Mouse (Mus musculus) stomach, embryonic 15.5 days (tissue): ENCODE results near the gene 2310039H08Rik. TPM values are rescaled to one million over a fixed set of nuclear protein-coding genes. Genes with fewer than 3 reads are reported as not detected.

Experiments used
- ATAC-seq: fragments of 200-750 bp; cut with Nextera tagmentation; 2 replicates; pipeline ENCODE4 v1.8.0; 2017; ENCODE audit warnings: low read depth, moderate number of reproducible peaks, moderate TSS enrichment; ENCODE audit not compliant: insufficient read depth, low FRiP score
- H3K27ac ChIP-seq: fragments of 300-500 bp; sonication (generic); 2 replicates; pipeline ENCODE4 v1.5.1; 2015; ENCODE audit warnings: mild to moderate bottlenecking, inconsistent platforms
- H3K27me3 ChIP-seq: fragments of 300-500 bp; sonication (generic); replicated peaks from 2 replicates; pipeline ENCODE4 v1.6.1; 2015; ENCODE audit warnings: inconsistent platforms
- H3K36me3 ChIP-seq: fragments of 300-500 bp; sonication (generic); 2 replicates; pipeline ENCODE4 v1.6.1; 2015; ENCODE audit warnings: inconsistent platforms
- H3K4me1 ChIP-seq: fragments of 300-500 bp; sonication (generic); 2 replicates; pipeline ENCODE4 v1.6.1; 2015; ENCODE audit warnings: inconsistent platforms
- H3K4me2 ChIP-seq: fragments of 300-500 bp; sonication (generic); 2 replicates; pipeline ENCODE4 v1.6.1; 2015; ENCODE audit warnings: mild to moderate bottlenecking, inconsistent platforms
- H3K4me3 ChIP-seq: fragments of 300-500 bp; sonication (generic); replicated peaks from 2 replicates; pipeline ENCODE4 v1.5.1; 2015; ENCODE audit warnings: inconsistent platforms
- H3K9ac ChIP-seq: fragments of 300-500 bp; sonication (generic); 2 replicates; pipeline ENCODE4 v1.6.1; 2015; ENCODE audit warnings: inconsistent platforms
- H3K9me3 ChIP-seq: fragments of 300-500 bp; sonication (generic); 2 replicates; pipeline ENCODE4 v1.6.1; 2016; ENCODE audit warnings: inconsistent platforms
- WGBS: fragments of 180-500 bp; shearing (Covaris S2); methylation state at CpG from one replicate; pipeline ENCODE4 v1.1.7; 2015; 5-methylcytosine and 5-hydroxymethylcytosine counted together
- polyA plus RNA-seq: library from polyadenylated mRNA; unstranded; fragments of >200 nt; fragmentation: Nextera tagmentation; extraction: Ambion mirVana; gene quantifications from 2 replicates; pipeline ENCODE4 v1.2.1, GENCODE M21; 2015

Gene 2310039H08Rik
- polyA plus RNA-seq = 76.0 and 89.3 TPM in 2 replicates

DNA sequence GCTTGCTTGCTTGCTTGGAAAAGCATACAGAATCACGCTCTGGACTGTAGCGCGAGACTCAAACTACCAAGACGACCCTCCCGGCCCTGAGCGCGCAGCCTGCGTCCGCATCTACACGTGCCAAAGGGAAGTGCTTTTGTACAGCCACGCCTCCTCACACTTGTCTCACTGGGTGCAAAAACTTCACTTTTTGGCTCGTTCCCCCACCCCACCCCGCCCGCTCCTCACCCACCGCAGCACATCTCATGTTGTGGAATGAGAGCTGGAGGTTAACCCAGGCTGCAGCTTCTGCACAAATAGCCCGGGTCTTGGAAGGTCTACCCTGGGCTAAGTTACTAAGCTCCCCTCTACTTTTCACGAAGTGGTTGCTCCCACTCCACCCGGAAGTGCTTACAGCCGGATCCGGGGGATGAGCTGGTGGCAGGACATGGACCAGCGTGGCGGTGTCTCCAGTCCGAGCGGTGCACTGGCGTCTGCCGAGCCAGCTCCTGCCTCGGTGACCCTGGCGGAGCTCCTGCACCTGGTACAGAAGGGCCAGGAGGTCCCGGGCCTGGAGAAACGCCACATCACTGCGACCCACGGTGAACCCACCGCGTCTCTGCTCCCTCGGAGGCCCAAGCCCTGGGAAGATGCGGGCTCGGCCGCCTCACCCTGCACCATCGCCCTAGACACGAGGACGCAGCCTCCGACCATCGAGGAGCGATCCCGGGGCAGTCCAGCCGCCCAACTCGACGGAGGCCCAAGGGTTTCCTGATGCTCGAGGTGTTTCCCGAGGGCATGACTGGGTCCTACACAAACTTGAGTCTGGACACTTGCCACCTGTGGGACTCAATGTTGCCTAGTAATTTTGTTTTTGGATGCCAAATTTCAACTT is at the start of gene 2310039H08Rik:
2310039H08Rik (plus strand) TSS at position 232 of the 874 bp plus-strand sequence.
- Histone ChIP-seq H3K27me3 (no peaks in the 10 kb centered on the region), H3K4me2 (peak within 1 kb of the TSS; percentile 79), H3K27ac (peak within 1 kb of the TSS; percentile 92), H3K9me3 (no peaks in the 10 kb centered on the region), H3K4me1 (peaks cover 11% of the 10 kb centered on the region), H3K36me3 (peaks cover 25% of the 10 kb centered on the region), H3K4me3 (peak within 1 kb of the TSS; percentile 95), H3K9ac (peak within 1 kb of the TSS; percentile 89)
- peak; percentile 81 for ATAC-seq
- WGBS = under 1% methylated on average over 50 of the region's 50 CpGs

DNA sequence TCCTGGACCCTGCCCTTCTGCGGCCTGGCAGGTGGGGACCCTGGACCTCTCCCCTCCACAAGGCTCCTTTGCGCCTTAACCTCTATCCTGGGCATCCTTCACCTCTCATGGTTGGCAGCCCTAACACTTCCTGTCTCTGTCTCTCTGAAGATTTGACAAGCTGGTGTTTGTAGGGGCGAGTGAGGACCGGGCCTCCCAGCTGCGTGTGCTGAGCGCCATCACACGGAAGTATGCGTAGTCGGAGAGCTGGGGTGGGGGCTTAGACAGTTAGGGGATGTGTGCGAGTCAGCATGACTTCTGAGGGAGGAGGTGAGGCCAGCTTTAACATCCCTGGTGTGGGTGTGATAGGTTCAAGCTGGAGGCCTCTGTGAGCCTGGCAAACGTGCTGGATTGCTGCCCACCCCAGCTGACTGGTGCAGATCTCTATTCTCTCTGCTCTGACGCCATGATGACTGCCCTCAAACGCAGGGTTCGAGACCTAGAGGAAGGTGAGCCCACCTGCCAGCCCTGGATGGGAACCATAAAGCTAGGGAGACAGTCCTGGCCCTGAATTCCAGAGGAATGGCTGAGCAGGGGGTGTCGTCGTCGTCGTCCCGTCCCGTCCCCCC is 47.9 kb upstream of the 2310039H08Rik start:
- H3K27ac ChIP-seq = no peak overlapping the region
- 0 out of 2 replicates have a peak, but pooled peaks cover 4% of the 10 kb centered on the region for H3K4me1 ChIP-seq
- ATAC-seq = no peak
- WGBS = 77% methylated on average over 19 of the region's 20 CpGs
- no peaks in the 10 kb centered on the region for H3K9me3 ChIP-seq
- peaks cover 13% of the 10 kb centered on the region; the same call in 1 of the 2 replicates for H3K36me3 ChIP-seq
- H3K27me3 ChIP-seq = no peaks in the 10 kb centered on the region
- H3K9ac ChIP-seq = no peak overlapping the region
- H3K4me3 ChIP-seq = no peak overlapping the region
- H3K4me2 ChIP-seq = no peak overlapping the region

DNA sequence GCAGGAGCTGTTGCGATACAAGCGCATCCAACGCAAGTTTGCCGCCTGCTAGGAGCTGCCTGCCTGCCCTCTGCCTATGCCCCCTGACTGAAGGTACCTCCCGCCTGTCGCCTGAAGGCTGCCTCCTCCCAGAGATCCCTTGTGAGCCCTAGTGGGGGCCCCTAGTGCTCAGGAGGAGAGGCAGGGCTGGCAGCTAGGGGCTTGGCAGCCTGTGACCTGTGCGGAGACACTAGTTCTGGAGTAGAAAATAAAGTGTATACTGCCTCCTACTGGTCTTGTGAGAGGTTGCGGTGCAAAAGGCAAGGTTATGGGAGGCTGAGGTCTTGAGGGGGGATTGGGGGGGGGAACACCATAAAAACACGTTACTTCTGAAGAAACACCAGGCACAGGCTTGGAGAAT is 47.2 kb upstream of the 2310039H08Rik start:
- no peak overlapping the region for H3K4me3 ChIP-seq
- no peak overlapping the region for H3K9ac ChIP-seq
- H3K36me3 ChIP-seq = peaks cover 11% of the 10 kb centered on the region; the same call in 1 of the 2 replicates
- H3K4me1 ChIP-seq = 0 out of 2 replicates have a peak, but pooled peaks cover 4% of the 10 kb centered on the region
- no peak for ATAC-seq
- 61% methylated on average over 9 of the region's 9 CpGs for WGBS
- H3K27ac ChIP-seq = no peak overlapping the region
- H3K27me3 ChIP-seq = no peaks in the 10 kb centered on the region
- H3K9me3 ChIP-seq = no peaks in the 10 kb centered on the region
- no peak overlapping the region for H3K4me2 ChIP-seq

DNA sequence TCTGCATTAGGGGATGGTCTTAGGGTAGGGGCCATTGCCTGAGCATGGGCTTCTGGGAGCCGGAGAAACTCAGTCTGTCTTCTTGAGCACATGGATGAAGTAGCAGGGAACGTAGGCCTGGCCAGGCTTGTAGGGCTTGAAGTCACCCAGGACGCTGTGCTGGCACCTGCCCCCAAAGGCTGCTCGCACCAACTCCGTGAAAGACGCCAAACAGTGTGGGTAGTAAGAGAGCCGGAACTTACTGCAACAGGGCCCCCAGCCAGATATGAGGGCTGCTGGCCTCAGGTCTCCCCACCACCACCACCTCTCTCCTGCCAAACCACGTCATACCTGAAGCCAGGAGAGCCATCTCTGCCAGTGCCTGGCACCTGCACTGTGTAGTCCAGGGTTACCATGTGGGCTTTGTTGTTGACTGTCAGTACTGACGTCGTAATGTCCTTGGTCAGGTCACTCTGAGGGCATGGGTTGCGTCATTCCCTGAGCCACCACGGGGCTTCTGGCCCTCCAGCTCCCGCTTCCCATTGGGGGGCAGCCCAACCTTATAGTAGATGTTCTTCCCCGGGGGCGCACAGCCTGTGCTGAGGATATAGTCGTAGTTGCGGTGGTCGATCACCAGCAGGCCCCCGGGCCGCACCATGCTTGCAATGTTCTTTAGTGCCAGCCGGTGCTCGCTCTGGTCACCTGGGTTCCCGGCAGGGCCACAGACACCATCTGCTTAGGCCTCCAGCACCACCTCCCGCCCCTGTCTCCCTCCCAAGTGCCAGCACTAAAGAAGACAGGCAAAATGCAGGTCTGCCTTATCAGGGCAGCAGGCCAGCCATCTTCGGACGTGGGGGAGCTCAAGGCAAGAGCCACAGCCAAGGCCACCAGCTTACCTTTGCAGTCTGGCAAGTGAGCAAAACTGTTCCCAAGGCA is 46.4 kb upstream of the 2310039H08Rik start:
- WGBS = 90% methylated on average over 26 of the region's 26 CpGs
- no peaks in the 10 kb centered on the region for H3K9me3 ChIP-seq
- 0 out of 2 replicates have a peak, but pooled peaks cover 4% of the 10 kb centered on the region for H3K4me1 ChIP-seq
- no peak for ATAC-seq
- no peak overlapping the region for H3K9ac ChIP-seq
- H3K4me2 ChIP-seq = no peak overlapping the region
- no peak overlapping the region for H3K27ac ChIP-seq
- no peaks in the 10 kb centered on the region for H3K27me3 ChIP-seq
- H3K4me3 ChIP-seq = no peak overlapping the region
- H3K36me3 ChIP-seq = peaks cover 7% of the 10 kb centered on the region; the same call in 1 of the 2 replicates

DNA sequence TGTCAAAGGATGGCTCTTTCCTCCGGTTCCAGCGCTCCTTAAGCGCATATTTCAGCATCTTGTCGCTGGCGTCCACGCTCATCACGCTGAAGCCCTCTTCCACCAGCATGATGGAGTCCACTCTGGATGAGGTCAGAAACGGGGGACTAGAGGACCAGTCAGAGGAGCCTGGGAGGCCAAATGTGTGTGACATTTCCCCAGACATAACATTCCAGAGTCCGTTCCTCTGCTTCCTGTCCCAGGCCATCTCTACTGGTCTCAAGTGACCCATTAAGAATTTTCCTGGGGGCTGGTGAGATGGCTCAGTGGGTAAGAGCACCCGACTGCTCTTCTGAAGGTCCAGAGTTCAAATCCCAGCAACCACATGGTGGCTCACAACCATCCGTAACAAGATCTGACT is 45.2 kb upstream of the 2310039H08Rik start:
- H3K27me3 ChIP-seq = no peaks in the 10 kb centered on the region
- no peak for ATAC-seq
- H3K27ac ChIP-seq = no peak overlapping the region
- no peak overlapping the region for H3K4me3 ChIP-seq
- peaks cover 2% of the 10 kb centered on the region; the same call in 1 of the 2 replicates for H3K36me3 ChIP-seq
- no peak overlapping the region for H3K9ac ChIP-seq
- no peaks in the 10 kb centered on the region for H3K9me3 ChIP-seq
- no peak overlapping the region for H3K4me2 ChIP-seq
- H3K4me1 ChIP-seq = 0 out of 2 replicates have a peak, but pooled peaks cover 4% of the 10 kb centered on the region
- 91% methylated on average over 11 of the region's 11 CpGs for WGBS

DNA sequence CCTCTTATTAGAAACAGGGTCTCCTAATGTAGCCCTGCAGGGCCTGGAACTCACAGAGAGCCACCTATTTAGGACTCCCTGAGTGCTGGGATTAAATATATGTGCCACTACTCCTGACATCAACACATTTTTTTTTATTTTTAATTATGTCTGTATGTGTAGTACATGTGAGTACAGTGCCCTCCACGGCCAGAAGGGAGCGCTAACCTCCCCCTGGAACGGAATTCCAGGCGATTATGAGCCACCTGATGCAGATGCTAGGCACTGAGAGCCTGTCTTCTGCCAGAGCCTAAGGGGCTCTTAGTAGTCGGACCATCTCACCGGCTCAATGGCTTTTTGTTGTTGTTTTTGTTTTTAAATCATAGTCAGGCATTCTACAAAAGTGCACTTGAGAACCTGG is 44.4 kb upstream of the 2310039H08Rik start:
- Histone ChIP-seq H3K4me3 (no peak overlapping the region), H3K4me2 (no peak overlapping the region), H3K27me3 (no peaks in the 10 kb centered on the region), H3K9me3 (no peaks in the 10 kb centered on the region), H3K36me3 (no peaks in the 10 kb centered on the region; the same call in 1 of the 2 replicates), H3K27ac (no peak overlapping the region), H3K9ac (no peak overlapping the region), H3K4me1 (0 out of 2 replicates have a peak, but pooled peaks cover 4% of the 10 kb centered on the region)
- WGBS = 39% methylated on average over 6 of the region's 6 CpGs
- no peak for ATAC-seq

DNA sequence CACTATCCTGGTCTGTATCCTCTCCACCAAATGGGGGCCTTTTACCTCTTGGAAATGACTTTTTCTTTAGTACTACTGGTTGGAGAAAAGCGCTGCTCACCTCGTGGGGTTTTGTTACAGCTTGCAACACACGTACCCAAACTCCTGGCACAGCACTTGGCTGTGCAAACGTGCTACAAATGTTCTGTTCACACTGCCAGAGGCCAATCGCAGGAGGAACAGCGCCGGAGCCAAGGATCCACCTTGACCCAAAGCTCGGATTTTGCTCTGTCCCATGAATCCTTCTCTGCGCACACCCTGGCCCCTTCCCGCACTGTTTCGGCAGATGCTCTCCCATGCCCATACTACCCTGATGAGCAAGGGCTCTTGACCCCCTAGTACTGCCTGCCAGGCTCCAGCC is 43.9 kb upstream of the 2310039H08Rik start:
- 0 out of 2 replicates have a peak, but pooled peaks have one; percentile 2 for ATAC-seq
- H3K9me3 ChIP-seq = no peaks in the 10 kb centered on the region
- no peaks in the 10 kb centered on the region for H3K27me3 ChIP-seq
- H3K4me1 ChIP-seq = 0 out of 2 replicates have a peak, but pooled peaks cover 4% of the 10 kb centered on the region
- H3K4me2 ChIP-seq = peak overlapping the region; percentile 57
- 39% methylated on average over 11 of the region's 11 CpGs for WGBS
- peak overlapping the region; percentile 33 for H3K4me3 ChIP-seq
- no peak overlapping the region for H3K9ac ChIP-seq
- no peaks in the 10 kb centered on the region; the same call in 1 of the 2 replicates for H3K36me3 ChIP-seq
- no peak overlapping the region for H3K27ac ChIP-seq

DNA sequence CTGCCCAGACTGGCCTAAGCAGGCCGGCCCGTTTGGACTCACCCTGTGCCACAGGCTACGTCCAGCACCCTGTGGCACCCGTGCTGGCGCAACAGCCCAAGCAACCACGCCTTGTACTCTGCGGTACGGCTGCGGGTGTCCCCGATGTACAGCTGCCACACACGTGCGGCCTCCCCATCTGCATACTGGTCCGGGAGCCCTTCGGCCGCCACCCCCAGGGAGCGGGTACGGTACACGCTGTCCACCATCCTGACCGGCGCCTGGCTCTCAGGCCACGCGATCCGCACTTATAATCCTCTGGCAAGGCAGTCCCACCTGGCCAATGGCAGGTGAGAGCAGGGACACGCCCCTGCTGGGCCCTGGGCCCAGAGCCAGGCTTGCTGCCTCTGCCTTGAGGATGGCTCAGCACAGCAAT is 43.5 kb upstream of the 2310039H08Rik start, which contains the start of gene Gnmt:
Gnmt (minus strand) TSS at position 265 of the 415 bp plus-strand sequence.
- 15% methylated on average over 24 of the region's 24 CpGs for WGBS
- H3K4me1 ChIP-seq = 0 out of 2 replicates have a peak, but pooled peaks cover 4% of the 10 kb centered on the region

DNA sequence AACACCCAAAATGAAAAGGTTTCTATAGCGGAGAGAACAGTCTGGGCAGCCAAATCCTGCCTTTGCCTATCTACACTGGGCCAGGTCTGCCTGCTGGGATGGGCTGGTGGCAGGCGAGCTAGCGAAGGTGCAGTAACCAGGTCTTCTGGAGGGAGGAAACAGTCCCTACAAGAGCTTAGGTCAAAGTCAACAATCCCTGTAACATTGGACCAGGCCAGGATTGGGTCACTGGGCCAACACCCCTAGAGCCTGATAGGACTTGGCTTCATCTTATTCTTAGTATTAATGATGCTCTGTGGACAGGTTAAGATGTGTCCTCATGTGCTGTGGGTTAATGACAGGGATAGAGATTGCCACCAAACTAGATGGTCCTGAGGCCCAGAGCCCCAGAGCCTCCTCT is 38.4 kb upstream of the 2310039H08Rik start:
- Histone ChIP-seq H3K36me3 (no peaks in the 10 kb centered on the region; the same call in 1 of the 2 replicates), H3K27ac (no peak overlapping the region), H3K4me3 (no peak overlapping the region), H3K4me2 (no peak overlapping the region), H3K4me1 (0 out of 2 replicates have a peak, but pooled peaks cover 4% of the 10 kb centered on the region), H3K9me3 (no peaks in the 10 kb centered on the region), H3K9ac (no peak overlapping the region), H3K27me3 (no peaks in the 10 kb centered on the region)
- 91% methylated on average over 3 of the region's 3 CpGs for WGBS
- no peak for ATAC-seq

More for the DNA sequence above, 43.5 kb upstream of the 2310039H08Rik start, which contains the start of gene Gnmt:
- Histone ChIP-seq H3K36me3 (no peaks in the 10 kb centered on the region; the same call in 1 of the 2 replicates), H3K9ac (no peak within 1 kb of the TSS), H3K4me3 (peak within 1 kb of the TSS; percentile 33), H3K9me3 (no peaks in the 10 kb centered on the region), H3K4me2 (peak within 1 kb of the TSS; percentile 57), H3K27ac (no peak within 1 kb of the TSS), H3K27me3 (no peaks in the 10 kb centered on the region)
- peak; percentile 65; the same call in 1 of the 2 replicates for ATAC-seq

DNA sequence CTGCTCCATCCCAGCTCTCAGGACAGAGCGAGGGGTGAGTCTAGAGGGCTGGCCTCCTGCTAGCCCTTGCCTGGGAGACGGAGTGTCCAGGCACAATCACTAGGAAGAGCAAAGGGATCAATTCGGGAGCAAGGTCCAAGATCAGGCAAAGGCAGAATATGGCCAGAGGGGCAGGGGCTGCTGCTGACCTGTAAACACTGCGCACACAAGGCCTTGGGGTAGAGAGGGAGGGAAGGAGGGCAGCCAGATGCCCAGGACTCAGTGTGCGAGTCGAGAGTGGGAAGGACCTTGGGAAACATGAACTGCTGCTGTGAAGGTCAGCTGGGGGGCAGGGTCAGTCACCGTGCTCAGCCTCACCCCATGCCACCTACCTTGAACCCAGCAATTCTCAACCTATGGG is 37.1 kb upstream of the 2310039H08Rik start:
- ATAC-seq = peak; percentile 67; the same call in 1 of the 2 replicates
- no peaks in the 10 kb centered on the region; the same call in 1 of the 2 replicates for H3K36me3 ChIP-seq

DNA sequence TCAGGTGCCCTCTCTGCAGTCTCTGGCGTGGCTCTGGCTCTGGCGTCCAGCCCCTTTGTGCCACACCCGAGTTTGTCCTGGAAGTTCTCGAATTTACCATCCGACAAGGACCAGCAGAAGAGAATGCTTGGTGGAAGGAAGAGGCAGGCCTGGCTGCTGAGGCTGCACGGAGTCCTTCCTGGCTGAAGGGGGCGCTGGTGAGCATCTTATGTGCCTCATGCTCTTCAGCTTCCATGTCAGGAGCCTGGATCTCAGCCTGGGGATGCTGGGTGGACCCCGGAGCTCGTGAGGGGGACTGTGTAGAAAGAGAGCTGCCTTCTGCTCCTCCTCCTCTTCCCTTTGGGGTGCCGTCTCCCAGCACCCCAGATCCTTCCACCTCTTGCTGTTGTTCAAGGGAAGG is 36.3 kb upstream of the 2310039H08Rik start:
- no peak overlapping the region for H3K4me3 ChIP-seq
- WGBS = 59% methylated on average over 10 of the region's 10 CpGs
- H3K27ac ChIP-seq = no peak overlapping the region
- no peaks in the 10 kb centered on the region; the same call in 1 of the 2 replicates for H3K36me3 ChIP-seq
- no peak for ATAC-seq
- no peak overlapping the region for H3K4me2 ChIP-seq
- no peaks in the 10 kb centered on the region for H3K4me1 ChIP-seq
- no peak overlapping the region for H3K9ac ChIP-seq
- H3K9me3 ChIP-seq = no peaks in the 10 kb centered on the region
- H3K27me3 ChIP-seq = no peaks in the 10 kb centered on the region

More for the DNA sequence above, 37.1 kb upstream of the 2310039H08Rik start:
- WGBS = 86% methylated on average over 7 of the region's 7 CpGs
- Histone ChIP-seq H3K27me3 (no peaks in the 10 kb centered on the region), H3K9ac (no peak overlapping the region), H3K4me2 (no peak overlapping the region), H3K4me1 (no peaks in the 10 kb centered on the region), H3K27ac (no peak overlapping the region), H3K4me3 (no peak overlapping the region), H3K9me3 (no peaks in the 10 kb centered on the region)
